Mouse (Mus musculus) MEL (cell line): ENCODE measurements around the gene Fam193b.

ENCODE experiments used
- CTCF ChIP-seq, 3 experiments: IDR thresholded peaks in 2 of 3; conservative IDR thresholded peaks in 1 of 3; 2 replicates each; pipeline ENCODE4 v1.5.1; 2011 to 2012; ENCODE audit warnings: low read length in 3 of 3, low read depth in 2 of 3, mild to moderate bottlenecking in 2 of 3, improper control_type of control experiment in 1 of 3, inconsistent platforms in 1 of 3, mixed read lengths in 1 of 3, moderate library complexity in 1 of 3; ENCODE audit not compliant: control insufficient read depth in 1 of 3, insufficient read depth in 1 of 3, poor library complexity in 1 of 3, severe bottlenecking in 1 of 3
- E2F4 ChIP-seq: IDR thresholded peaks from 2 replicates; pipeline ENCODE4 v1.6.1; 2011; ENCODE audit warnings: low read depth, low read length, improper control_type of control experiment, borderline replicate concordance
- EP300 ChIP-seq, 2 experiments: IDR thresholded peaks; 2 replicates each; pipeline ENCODE4 v1.6.1; 2011; ENCODE audit warnings: improper control_type of control experiment in 2 of 2, low read length in 2 of 2, low read depth in 1 of 2, mild to moderate bottlenecking in 1 of 2
- KAT2A ChIP-seq: conservative IDR thresholded peaks from 2 replicates; pipeline ENCODE4 v1.6.1; 2012; ENCODE audit warnings: low read depth, low read length, improper control_type of control experiment, inconsistent platforms
- MAFK ChIP-seq: IDR thresholded peaks from 2 replicates; pipeline ENCODE4 v1.6.1; 2011; ENCODE audit warnings: low read depth, mild to moderate bottlenecking, low read length, improper control_type of control experiment, borderline replicate concordance
- MAX ChIP-seq: IDR thresholded peaks from 2 replicates; pipeline ENCODE4 v1.6.1; 2011; ENCODE audit warnings: low read length, improper control_type of control experiment
- MYB ChIP-seq: IDR thresholded peaks from 2 replicates; pipeline ENCODE4 v1.6.1; 2011; ENCODE audit warnings: mild to moderate bottlenecking, low read depth, low read length, improper control_type of control experiment
- NELFE ChIP-seq: IDR thresholded peaks from 2 replicates; pipeline ENCODE4 v1.6.1; 2011; ENCODE audit warnings: low read depth, low read length, improper control_type of control experiment
- POLR2A ChIP-seq, 2 experiments: IDR thresholded peaks; 2 replicates each; pipeline ENCODE4 v1.6.1; 2011 to 2012; ENCODE audit warnings: low read length in 2 of 2, mild to moderate bottlenecking in 2 of 2, control low read depth in 1 of 2, improper control_type of control experiment in 1 of 2, low read depth in 1 of 2, moderate library complexity in 1 of 2; ENCODE audit not compliant: control insufficient read depth in 1 of 2, insufficient read depth in 1 of 2, poor library complexity in 1 of 2
- RAD21 ChIP-seq: IDR thresholded peaks from 2 replicates; pipeline ENCODE4 v1.6.1; 2011; ENCODE audit warnings: mild to moderate bottlenecking, low read depth, low read length, improper control_type of control experiment
- ZMIZ1 ChIP-seq: IDR thresholded peaks from 2 replicates; pipeline ENCODE4 v1.6.1; 2012; ENCODE audit warnings: low read depth, mild to moderate bottlenecking, inconsistent platforms, low read length, improper control_type of control experiment, moderate library complexity

DNA sequence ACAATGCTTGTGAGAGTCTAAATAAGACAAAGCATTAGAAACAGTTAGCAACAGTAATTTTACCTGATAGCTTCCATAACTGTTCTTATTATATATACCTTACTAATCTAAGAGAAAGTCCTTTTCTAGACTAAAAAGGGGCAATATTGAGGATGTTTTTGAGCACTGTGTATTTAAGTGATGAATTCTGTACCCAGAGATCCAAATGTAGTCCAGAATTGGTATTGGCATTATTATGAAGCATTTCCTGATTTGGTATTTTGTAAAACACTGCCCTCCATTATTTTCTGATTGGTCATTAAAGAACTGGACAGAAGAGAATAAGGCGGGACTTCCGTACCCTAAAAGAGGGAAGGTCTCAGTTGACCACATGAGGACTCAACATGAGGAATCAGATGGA lies 2.5 kb upstream of the Fam193b start, which contains the start of gene Tmed9:
- TF ChIP-seq E2F4 (no peak), KAT2A (no peak), EP300 (IDR thresholded peaks at IDR 0.05; ENCODE audit: low read depth in 1 of 2, low read length in 2 of 2) (no peak), CTCF (IDR thresholded peaks at IDR 0.05 in 2 of 3, conservative IDR thresholded peaks at IDR 0.05 in 1 of 3; ENCODE audit: control insufficient read depth in 1 of 3, insufficient read depth in 1 of 3, low read depth in 2 of 3, low read length in 3 of 3, poor library complexity in 1 of 3, severe bottlenecking in 1 of 3) (no peak), MYB (no peak), NELFE (no peak), POLR2A (IDR thresholded peaks at IDR 0.05; ENCODE audit: control insufficient read depth in 1 of 2, insufficient read depth in 1 of 2, low read depth in 1 of 2, low read length in 2 of 2, poor library complexity in 1 of 2) (no peak), MAX (no peak), MAFK (no peak), ZMIZ1 (no peak), RAD21 (no peak)
